Mouse (Mus musculus): Measurements from ENCODE around the gene Thoc3.

DNA sequence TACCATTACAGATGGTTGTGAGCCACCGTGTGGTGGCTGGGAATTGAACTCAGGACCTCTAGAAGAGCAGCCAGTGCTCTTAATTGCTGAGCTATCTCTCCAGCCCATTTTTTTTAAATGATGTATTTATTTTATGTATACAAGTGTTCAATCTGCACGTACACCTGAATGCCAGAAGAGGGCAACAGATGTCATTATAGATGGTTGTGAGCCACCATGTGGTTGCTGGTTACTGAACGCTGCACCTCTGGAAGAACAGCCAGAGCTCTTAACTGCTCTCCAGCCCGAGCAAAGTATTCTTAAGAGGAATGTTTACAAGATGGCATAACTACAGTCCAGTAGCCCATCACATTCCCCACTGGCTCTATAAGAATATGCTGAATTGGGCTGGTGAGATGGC is 3.3 kb upstream of the Thoc3 start:
- TF ChIP-seq GATA1 (IDR thresholded peaks at IDR 0.05; ENCODE audit: low read length) (no peak), TAL1 (IDR thresholded peaks at IDR 0.05; ENCODE audit: low read length) (no peak)
